Mouse (Mus musculus): ENCODE data around the gene Dap. TPM values are rescaled to one million over a fixed set of nuclear protein-coding genes. Genes with fewer than 3 reads are reported as not detected.

Dap gene
- polyA plus RNA-seq, 1 experiment from 2014 or later, result 80.5 TPM

- WGBS, result 59% methylated on average over 13 of the region's 13 CpGs
- H3K27me3 ChIP-seq (replicated peaks; ENCODE audit: control insufficient read depth, insufficient read depth, low read length), result no peaks in the 10 kb centered on the region
- no peaks in the 10 kb centered on the region for H3K36me3 ChIP-seq (ENCODE audit: control insufficient read depth, insufficient read depth, low read length)
Observed at GRCm38 (mm10) chr15:31281830-31282229, 57.7 kb downstream of the Dap start.

GRCm38 (mm10) chr15:31282353-31282752 is 58.2 kb downstream of the Dap start:
- H3K4me2 ChIP-seq (ENCODE audit: low read depth, low read length), result no peak overlapping the region
- 0 out of 2 replicates have a peak, but pooled peaks cover 6% of the 10 kb centered on the region for H3K4me1 ChIP-seq (ENCODE audit: control insufficient read depth, insufficient read depth, low read length)
- H3K4me3 ChIP-seq (ENCODE audit: low read length), result no peak overlapping the region
- WGBS, result 74% methylated on average over 3 of the region's 3 CpGs
- no peaks in the 10 kb centered on the region for H3K9me3 ChIP-seq (ENCODE audit: control insufficient read depth, low read length)
- no peak overlapping the region for H3K27ac ChIP-seq (ENCODE audit: low read length)
- ATAC-seq, result no peak
- H3K9ac ChIP-seq (ENCODE audit: low read depth, low read length), result no peak overlapping the region
- H3K36me3 ChIP-seq (ENCODE audit: control insufficient read depth, insufficient read depth, low read length), result no peaks in the 10 kb centered on the region
- H3K27me3 ChIP-seq (replicated peaks; ENCODE audit: control insufficient read depth, insufficient read depth, low read length), result no peaks in the 10 kb centered on the region

More at GRCm38 (mm10) chr15:31281830-31282229, 57.7 kb downstream of the Dap start:
- Histone ChIP-seq H3K4me2 (ENCODE audit: low read depth, low read length) (no peak overlapping the region), H3K4me1 (ENCODE audit: control insufficient read depth, insufficient read depth, low read length) (0 out of 2 replicates have a peak, but pooled peaks cover 6% of the 10 kb centered on the region), H3K27ac (ENCODE audit: low read length) (no peak overlapping the region), H3K9me3 (ENCODE audit: control insufficient read depth, low read length) (no peaks in the 10 kb centered on the region), H3K9ac (ENCODE audit: low read depth, low read length) (no peak overlapping the region), H3K4me3 (ENCODE audit: low read length) (no peak overlapping the region)
- no peak for ATAC-seq

- Histone ChIP-seq H3K27ac (ENCODE audit: low read length) (no peak overlapping the region), H3K36me3 (ENCODE audit: control insufficient read depth, insufficient read depth, low read length) (no peaks in the 10 kb centered on the region), H3K9ac (ENCODE audit: low read depth, low read length) (no peak overlapping the region), H3K9me3 (ENCODE audit: control insufficient read depth, low read length) (no peaks in the 10 kb centered on the region), H3K4me2 (ENCODE audit: low read depth, low read length) (no peak overlapping the region), H3K27me3 (replicated peaks; ENCODE audit: control insufficient read depth, insufficient read depth, low read length) (no peaks in the 10 kb centered on the region), H3K4me1 (ENCODE audit: control insufficient read depth, insufficient read depth, low read length) (0 out of 2 replicates have a peak, but pooled peaks cover 6% of the 10 kb centered on the region), H3K4me3 (ENCODE audit: low read length) (no peak overlapping the region)
- no peak for ATAC-seq
- WGBS, result 69% methylated on average over 5 of the region's 5 CpGs
Observed at GRCm38 (mm10) chr15:31284142-31284541, 60.0 kb downstream of the Dap start.

DNA sequence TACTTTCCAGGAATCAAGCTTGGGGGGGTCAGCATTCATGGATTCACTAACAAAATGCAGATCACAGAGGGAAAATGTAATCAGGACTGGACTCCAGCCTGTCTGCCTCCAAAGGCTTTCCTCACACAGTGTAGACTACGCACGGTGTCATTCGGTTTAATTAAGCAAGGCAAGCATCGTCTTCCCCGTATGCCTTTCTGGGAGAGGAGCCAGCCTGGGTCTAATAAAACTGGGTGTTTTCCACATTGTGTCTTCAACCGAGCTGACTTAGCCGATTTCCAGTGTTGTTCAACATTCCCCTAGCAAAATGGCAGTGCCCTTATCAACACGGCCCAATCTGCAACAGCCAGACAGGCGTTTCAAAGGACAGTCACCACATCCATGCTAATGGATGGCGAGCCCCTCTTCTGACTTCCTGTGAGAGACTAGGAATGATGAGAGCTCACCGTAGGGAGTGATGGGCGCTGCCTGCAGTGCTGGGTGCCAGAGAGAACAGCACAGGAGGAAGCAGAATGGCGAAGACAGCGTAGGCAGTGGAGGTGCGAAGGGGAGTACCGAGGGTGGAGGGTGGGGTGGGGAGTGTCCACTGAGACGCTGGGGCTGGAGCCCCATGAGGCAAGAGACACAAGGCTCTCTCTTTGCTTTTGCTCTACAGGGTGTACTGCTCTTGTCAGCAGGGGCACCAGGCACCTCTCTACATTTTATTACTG is 61.0 kb downstream of the Dap start:
- Histone ChIP-seq H3K4me3 (ENCODE audit: low read length) (no peak overlapping the region), H3K4me2 (ENCODE audit: low read depth, low read length) (no peak overlapping the region), H3K4me1 (ENCODE audit: control insufficient read depth, insufficient read depth, low read length) (0 out of 2 replicates have a peak, but pooled peaks cover 3% of the 10 kb centered on the region), H3K9me3 (ENCODE audit: control insufficient read depth, low read length) (no peaks in the 10 kb centered on the region), H3K27ac (ENCODE audit: low read length) (no peak overlapping the region), H3K27me3 (replicated peaks; ENCODE audit: control insufficient read depth, insufficient read depth, low read length) (no peaks in the 10 kb centered on the region), H3K36me3 (ENCODE audit: control insufficient read depth, insufficient read depth, low read length) (no peaks in the 10 kb centered on the region), H3K9ac (ENCODE audit: low read depth, low read length) (no peak overlapping the region)
- 73% methylated on average over 17 of the region's 17 CpGs for WGBS
- ATAC-seq, result no peak

GRCm38 (mm10) chr15:31285695-31286094 is 61.6 kb downstream of the Dap start:
- Histone ChIP-seq H3K36me3 (ENCODE audit: control insufficient read depth, insufficient read depth, low read length) (no peaks in the 10 kb centered on the region), H3K4me1 (ENCODE audit: control insufficient read depth, insufficient read depth, low read length) (0 out of 2 replicates have a peak, but pooled peaks cover 3% of the 10 kb centered on the region), H3K27me3 (replicated peaks; ENCODE audit: control insufficient read depth, insufficient read depth, low read length) (no peaks in the 10 kb centered on the region), H3K9ac (ENCODE audit: low read depth, low read length) (no peak overlapping the region), H3K27ac (ENCODE audit: low read length) (no peak overlapping the region), H3K4me3 (ENCODE audit: low read length) (no peak overlapping the region), H3K9me3 (ENCODE audit: control insufficient read depth, low read length) (no peaks in the 10 kb centered on the region), H3K4me2 (ENCODE audit: low read depth, low read length) (no peak overlapping the region)
- ATAC-seq, result no peak
- 82% methylated on average over 3 of the region's 3 CpGs for WGBS

- Histone ChIP-seq H3K9me3 (ENCODE audit: control insufficient read depth, low read length) (no peaks in the 10 kb centered on the region), H3K27ac (ENCODE audit: low read length) (no peak overlapping the region), H3K4me2 (ENCODE audit: low read depth, low read length) (no peak overlapping the region), H3K36me3 (ENCODE audit: control insufficient read depth, insufficient read depth, low read length) (no peaks in the 10 kb centered on the region), H3K9ac (ENCODE audit: low read depth, low read length) (no peak overlapping the region), H3K4me1 (ENCODE audit: control insufficient read depth, insufficient read depth, low read length) (peaks cover 2% of the 10 kb centered on the region; the same call in 1 of the 2 replicates), H3K27me3 (replicated peaks; ENCODE audit: control insufficient read depth, insufficient read depth, low read length) (peaks cover 9% of the 10 kb centered on the region), H3K4me3 (ENCODE audit: low read length) (no peak overlapping the region)
- WGBS, result 33% methylated on average over 3 of the region's 3 CpGs
- ATAC-seq, result no peak
Observed at GRCm38 (mm10) chr15:31292627-31293026, 68.5 kb downstream of the Dap start.

DNA sequence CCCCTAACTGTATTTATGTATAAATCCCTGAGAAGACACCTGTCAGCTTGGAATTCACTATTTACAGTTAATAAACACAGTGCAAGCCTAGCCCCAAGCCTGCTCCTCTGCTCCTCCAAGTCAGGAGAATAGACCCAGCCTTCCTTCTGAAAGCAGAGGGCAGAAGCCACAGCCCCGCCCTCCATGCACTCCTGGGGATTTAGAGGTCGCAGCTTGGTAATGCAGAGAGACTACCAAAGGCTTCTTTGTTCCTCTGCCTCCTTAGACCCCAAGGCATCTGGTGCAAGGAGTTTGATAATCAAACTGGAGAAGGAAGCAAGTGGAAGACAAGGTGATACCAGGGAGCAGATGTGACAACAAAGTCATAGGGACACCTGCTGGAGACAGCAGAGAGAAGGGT is 70.2 kb downstream of the Dap start:
- H3K27ac ChIP-seq (ENCODE audit: low read length), result no peak overlapping the region
- H3K4me3 ChIP-seq (ENCODE audit: low read length), result no peak overlapping the region
- 12% methylated on average over 2 of the region's 2 CpGs for WGBS
- no peak overlapping the region for H3K4me2 ChIP-seq (ENCODE audit: low read depth, low read length)
- H3K9me3 ChIP-seq (ENCODE audit: control insufficient read depth, low read length), result no peaks in the 10 kb centered on the region
- H3K36me3 ChIP-seq (ENCODE audit: control insufficient read depth, insufficient read depth, low read length), result no peaks in the 10 kb centered on the region
- peaks cover 2% of the 10 kb centered on the region; the same call in 1 of the 2 replicates for H3K4me1 ChIP-seq (ENCODE audit: control insufficient read depth, insufficient read depth, low read length)
- no peak overlapping the region for H3K9ac ChIP-seq (ENCODE audit: low read depth, low read length)
- H3K27me3 ChIP-seq (replicated peaks; ENCODE audit: control insufficient read depth, insufficient read depth, low read length), result peaks cover 13% of the 10 kb centered on the region
- no peak for ATAC-seq

GRCm38 (mm10) chr15:31296882-31297776 is 73.0 kb downstream of the Dap start:
- H3K9ac ChIP-seq (ENCODE audit: low read depth, low read length), result no peak overlapping the region
- peaks cover 13% of the 10 kb centered on the region for H3K27me3 ChIP-seq (replicated peaks; ENCODE audit: control insufficient read depth, insufficient read depth, low read length)
- no peaks in the 10 kb centered on the region for H3K9me3 ChIP-seq (ENCODE audit: control insufficient read depth, low read length)
- H3K4me2 ChIP-seq (ENCODE audit: low read depth, low read length), result peak overlapping the region; percentile 27
- ATAC-seq, result no peak
- 20% methylated on average over 40 of the region's 40 CpGs for WGBS
- H3K4me3 ChIP-seq (ENCODE audit: low read length), result peak overlapping the region; percentile 12
- no peak overlapping the region for H3K27ac ChIP-seq (ENCODE audit: low read length)
- no peaks in the 10 kb centered on the region for H3K36me3 ChIP-seq (ENCODE audit: control insufficient read depth, insufficient read depth, low read length)
- peaks cover 2% of the 10 kb centered on the region; the same call in 1 of the 2 replicates for H3K4me1 ChIP-seq (ENCODE audit: control insufficient read depth, insufficient read depth, low read length)

GRCm38 (mm10) chr15:31297777-31298137 is 73.6 kb downstream of the Dap start:
- Histone ChIP-seq H3K4me1 (ENCODE audit: control insufficient read depth, insufficient read depth, low read length) (peaks cover 2% of the 10 kb centered on the region; the same call in 1 of the 2 replicates), H3K4me2 (ENCODE audit: low read depth, low read length) (peak overlapping the region; percentile 8; the same call in 1 of the 2 replicates), H3K27me3 (replicated peaks; ENCODE audit: control insufficient read depth, insufficient read depth, low read length) (peaks cover 13% of the 10 kb centered on the region), H3K36me3 (ENCODE audit: control insufficient read depth, insufficient read depth, low read length) (no peaks in the 10 kb centered on the region), H3K9me3 (ENCODE audit: control insufficient read depth, low read length) (no peaks in the 10 kb centered on the region), H3K27ac (ENCODE audit: low read length) (no peak overlapping the region), H3K9ac (ENCODE audit: low read depth, low read length) (no peak overlapping the region), H3K4me3 (ENCODE audit: low read length) (no peak overlapping the region)
- ATAC-seq, result no peak
- WGBS, result 26% methylated on average over 13 of the region's 13 CpGs

All from intestine, embryonic 16.5 days (tissue).